Mouse (Mus musculus): ENCODE results near the gene Rpl27a. TPM values are rescaled to one million over a fixed set of nuclear protein-coding genes. Genes with fewer than 3 reads are reported as not detected.

The Rpl27a gene
- polyA plus RNA-seq (2016; fragmentation: Nextera tagmentation; extraction: Ambion mirVana) = 137 and 139 TPM in 2 replicates

- Histone ChIP-seq H3K4me3 (replicated peaks) (peak within 1 kb of the TSS; percentile 96), H3K4me1 (replicated peaks) (peaks cover 16% of the 10 kb centered on the region), H3K9me3 (no peaks in the 10 kb centered on the region), H3K27me3 (no peaks in the 10 kb centered on the region), H3K36me3 (peaks cover 40% of the 10 kb centered on the region), H3K27ac (peak within 1 kb of the TSS; percentile 98), H3K9ac (replicated peaks) (peak within 1 kb of the TSS; percentile 98), H3K4me2 (peak within 1 kb of the TSS; percentile 93)
- WGBS = under 1% methylated on average over 72 of the region's 72 CpGs
- ATAC-seq (ENCODE audit: insufficient number of reproducible peaks, insufficient read depth, low FRiP score, low TSS enrichment, low read depth) = peak; percentile 92
Measured at GRCm38 (mm10) chr7:109518838-109519696, at the start of gene Rpl27a. Rpl27a (plus strand) TSS chr7:109519147.

GRCm38 (mm10) chr7:109470700-109471099 lies 48.2 kb upstream of the Rpl27a start:
- Histone ChIP-seq H3K36me3 (no peaks in the 10 kb centered on the region), H3K4me1 (replicated peaks) (no peaks in the 10 kb centered on the region), H3K27ac (no peak overlapping the region), H3K9ac (replicated peaks) (no peak overlapping the region), H3K4me3 (replicated peaks) (no peak overlapping the region), H3K9me3 (no peaks in the 10 kb centered on the region), H3K4me2 (no peak overlapping the region), H3K27me3 (no peaks in the 10 kb centered on the region)
- ATAC-seq (ENCODE audit: insufficient number of reproducible peaks, insufficient read depth, low FRiP score, low TSS enrichment, low read depth) = no peak
- 72% methylated on average over 4 of the region's 4 CpGs for WGBS

- Histone ChIP-seq H3K9ac (replicated peaks) (no peak overlapping the region), H3K4me1 (replicated peaks) (0 out of 2 replicates have a peak, but pooled peaks cover 5% of the 10 kb centered on the region), H3K27me3 (no peaks in the 10 kb centered on the region), H3K36me3 (no peaks in the 10 kb centered on the region), H3K4me3 (replicated peaks) (no peak overlapping the region), H3K4me2 (no peak overlapping the region), H3K9me3 (no peaks in the 10 kb centered on the region), H3K27ac (no peak overlapping the region)
- 80% methylated on average over 3 of the region's 3 CpGs for WGBS
- ATAC-seq (ENCODE audit: insufficient number of reproducible peaks, insufficient read depth, low FRiP score, low TSS enrichment, low read depth) = no peak
Measured at GRCm38 (mm10) chr7:109477926-109478325, 41.0 kb upstream of the Rpl27a start.

- no peaks in the 10 kb centered on the region for H3K27me3 ChIP-seq
- H3K9me3 ChIP-seq = no peaks in the 10 kb centered on the region
- 0 out of 2 replicates have a peak, but pooled peaks cover 5% of the 10 kb centered on the region for H3K4me1 ChIP-seq (replicated peaks)
- no peaks in the 10 kb centered on the region for H3K36me3 ChIP-seq
- H3K27ac ChIP-seq = no peak overlapping the region
- H3K4me3 ChIP-seq (replicated peaks) = no peak overlapping the region
- H3K4me2 ChIP-seq = peak overlapping the region; percentile 16; the same call in 1 of the 2 replicates
- ATAC-seq (ENCODE audit: insufficient number of reproducible peaks, insufficient read depth, low FRiP score, low TSS enrichment, low read depth) = no peak
- no peak overlapping the region for H3K9ac ChIP-seq (replicated peaks)
- 35% methylated on average over 7 of the region's 7 CpGs for WGBS
Measured at GRCm38 (mm10) chr7:109480765-109481197, 38.2 kb upstream of the Rpl27a start.

GRCm38 (mm10) chr7:109484221-109484620 lies 34.7 kb upstream of the Rpl27a start:
- WGBS = 66% methylated on average over 5 of the region's 5 CpGs
- ATAC-seq (ENCODE audit: insufficient number of reproducible peaks, insufficient read depth, low FRiP score, low TSS enrichment, low read depth) = no peak
- no peaks in the 10 kb centered on the region for H3K4me1 ChIP-seq (replicated peaks)
- H3K27ac ChIP-seq = no peak overlapping the region
- H3K36me3 ChIP-seq = no peaks in the 10 kb centered on the region
- no peak overlapping the region for H3K4me3 ChIP-seq (replicated peaks)
- H3K9me3 ChIP-seq = no peaks in the 10 kb centered on the region
- no peaks in the 10 kb centered on the region for H3K27me3 ChIP-seq
- H3K4me2 ChIP-seq = no peak overlapping the region
- H3K9ac ChIP-seq (replicated peaks) = no peak overlapping the region

- Histone ChIP-seq H3K27me3 (peaks cover 34% of the 10 kb centered on the region), H3K4me1 (replicated peaks) (peaks cover 10% of the 10 kb centered on the region; the same call in 1 of the 2 replicates), H3K9me3 (no peaks in the 10 kb centered on the region), H3K27ac (no peak overlapping the region), H3K4me2 (peak overlapping the region; percentile 48; the same call in 1 of the 2 replicates), H3K9ac (replicated peaks) (no peak overlapping the region), H3K4me3 (replicated peaks) (no peak overlapping the region), H3K36me3 (no peaks in the 10 kb centered on the region)
- no peak for ATAC-seq (ENCODE audit: insufficient number of reproducible peaks, insufficient read depth, low FRiP score, low TSS enrichment, low read depth)
- 52% methylated on average over 18 of the region's 18 CpGs for WGBS
Measured at GRCm38 (mm10) chr7:109492616-109493318, 26.2 kb upstream of the Rpl27a start.

GRCm38 (mm10) chr7:109493319-109494316 lies 25.3 kb upstream of the Rpl27a start:
- Histone ChIP-seq H3K9me3 (no peaks in the 10 kb centered on the region), H3K36me3 (no peaks in the 10 kb centered on the region), H3K27ac (no peak overlapping the region), H3K27me3 (peaks cover 34% of the 10 kb centered on the region), H3K4me3 (replicated peaks) (peak overlapping the region; percentile 22), H3K4me1 (replicated peaks) (peaks cover 10% of the 10 kb centered on the region; the same call in 1 of the 2 replicates), H3K9ac (replicated peaks) (no peak overlapping the region; the same call in 1 of the 2 replicates), H3K4me2 (peak overlapping the region; percentile 48)
- ATAC-seq (ENCODE audit: insufficient number of reproducible peaks, insufficient read depth, low FRiP score, low TSS enrichment, low read depth) = no peak
- 14% methylated on average over 21 of the region's 21 CpGs for WGBS

- no peak for ATAC-seq (ENCODE audit: insufficient number of reproducible peaks, insufficient read depth, low FRiP score, low TSS enrichment, low read depth)
- Histone ChIP-seq H3K9ac (replicated peaks) (no peak overlapping the region), H3K9me3 (no peaks in the 10 kb centered on the region), H3K4me2 (no peak overlapping the region), H3K4me1 (replicated peaks) (peaks cover 10% of the 10 kb centered on the region; the same call in 1 of the 2 replicates), H3K27me3 (peaks cover 23% of the 10 kb centered on the region), H3K36me3 (no peaks in the 10 kb centered on the region), H3K27ac (no peak overlapping the region), H3K4me3 (replicated peaks) (no peak overlapping the region)
- 40% methylated on average over 4 of the region's 4 CpGs for WGBS
Measured at GRCm38 (mm10) chr7:109497507-109497906, 21.4 kb upstream of the Rpl27a start.

GRCm38 (mm10) chr7:109507119-109507518 lies 11.8 kb upstream of the Rpl27a start:
- WGBS = 5% methylated on average over 8 of the region's 8 CpGs
- Histone ChIP-seq H3K4me1 (replicated peaks) (peaks cover 10% of the 10 kb centered on the region), H3K36me3 (no peaks in the 10 kb centered on the region), H3K9me3 (no peaks in the 10 kb centered on the region), H3K4me2 (peak overlapping the region; percentile 18), H3K9ac (replicated peaks) (peak overlapping the region; percentile 32; the same call in 1 of the 2 replicates), H3K27me3 (no peaks in the 10 kb centered on the region), H3K27ac (no peak overlapping the region), H3K4me3 (replicated peaks) (no peak overlapping the region)
- no peak for ATAC-seq (ENCODE audit: insufficient number of reproducible peaks, insufficient read depth, low FRiP score, low TSS enrichment, low read depth)

- no peak overlapping the region for H3K27ac ChIP-seq
- no peak overlapping the region for H3K9ac ChIP-seq (replicated peaks)
- H3K36me3 ChIP-seq = no peaks in the 10 kb centered on the region
- WGBS = 44% methylated on average over 9 of the region's 9 CpGs
- peak overlapping the region; percentile 18; the same call in 1 of the 2 replicates for H3K4me2 ChIP-seq
- no peak for ATAC-seq (ENCODE audit: insufficient number of reproducible peaks, insufficient read depth, low FRiP score, low TSS enrichment, low read depth)
- H3K4me3 ChIP-seq (replicated peaks) = no peak overlapping the region
- H3K4me1 ChIP-seq (replicated peaks) = peaks cover 10% of the 10 kb centered on the region
- H3K27me3 ChIP-seq = no peaks in the 10 kb centered on the region
- H3K9me3 ChIP-seq = no peaks in the 10 kb centered on the region
Measured at GRCm38 (mm10) chr7:109507572-109507971, 11.4 kb upstream of the Rpl27a start.

Data from limb, embryonic 12.5 days (tissue).